Mouse (Mus musculus) liver, embryonic 14.5 days (tissue): ENCODE results near the gene Ttc29.

ENCODE experiments used
- CTCF ChIP-seq: IDR thresholded peaks from 2 replicates; pipeline ENCODE4 v1.5.1; 2016; ENCODE audit warnings: antibody characterized with exemption, low read depth, control low read depth
- EP300 ChIP-seq: IDR thresholded peaks from 2 replicates; pipeline ENCODE4 v1.6.1; 2016; ENCODE audit warnings: antibody characterized with exemption, low read depth

GRCm38 (mm10) chr8:78419272-78419671, 206.2 kb downstream of the Ttc29 start:
- TF ChIP-seq EP300 (no peak), CTCF (no peak)
